Mouse (Mus musculus) neural tube, embryonic 13.5 days (tissue): ENCODE measurements around the gene 4931409K22Rik. TPM values are rescaled to one million over a fixed set of nuclear protein-coding genes. Genes with fewer than 3 reads are reported as not detected.

ENCODE experiments used
- ATAC-seq: fragments of 200-750 bp; cut with Nextera tagmentation; 2 replicates; pipeline ENCODE4 v1.8.0; 2017; ENCODE audit warnings: low read depth, mild to moderate bottlenecking, moderate TSS enrichment, moderate library complexity
- H3K27ac ChIP-seq: fragments of 300-500 bp; sonication (generic); replicated peaks from 2 replicates; pipeline ENCODE4 v1.5.1; 2015; ENCODE audit warnings: moderate library complexity, mild to moderate bottlenecking, inconsistent platforms
- H3K27me3 ChIP-seq: fragments of 300-500 bp; sonication (generic); 2 replicates; pipeline ENCODE4 v1.6.1; 2015; ENCODE audit warnings: mild to moderate bottlenecking, inconsistent platforms
- H3K36me3 ChIP-seq: fragments of 300-500 bp; sonication (generic); 2 replicates; pipeline ENCODE4 v1.6.1; 2015; ENCODE audit warnings: mild to moderate bottlenecking, inconsistent platforms
- H3K4me1 ChIP-seq: fragments of 300-500 bp; sonication (generic); replicated peaks from 2 replicates; pipeline ENCODE4 v1.6.1; 2015; ENCODE audit warnings: inconsistent platforms
- H3K4me2 ChIP-seq: fragments of 300-500 bp; sonication (generic); 2 replicates; pipeline ENCODE4 v1.6.1; 2015; ENCODE audit warnings: inconsistent platforms, mild to moderate bottlenecking, moderate library complexity
- H3K4me3 ChIP-seq: fragments of 300-500 bp; sonication (generic); 2 replicates; pipeline ENCODE4 v1.5.1; 2015; ENCODE audit warnings: mild to moderate bottlenecking, inconsistent platforms
- H3K9ac ChIP-seq: fragments of 300-500 bp; sonication (generic); 2 replicates; pipeline ENCODE4 v1.6.1; 2015; ENCODE audit warnings: moderate library complexity, mild to moderate bottlenecking, inconsistent platforms
- H3K9me3 ChIP-seq: fragments of 300-500 bp; sonication (generic); 2 replicates; pipeline ENCODE4 v1.6.1; 2016; ENCODE audit warnings: inconsistent platforms
- WGBS: fragments of 180-500 bp; shearing (Covaris S2); methylation state at CpG from one replicate; pipeline ENCODE4 v1.1.7; 2015; 5-methylcytosine and 5-hydroxymethylcytosine counted together
- polyA plus RNA-seq: library from polyadenylated mRNA; unstranded; fragments of >200 nt; fragmentation: Nextera tagmentation; extraction: Ambion mirVana; gene quantifications from 2 replicates; pipeline ENCODE4 v1.2.1, GENCODE M21; 2015

Gene 4931409K22Rik
- polyA plus RNA-seq, 1 experiment from 2014 or later: 0.08 TPM

GRCm38 (mm10) chr5:24599137-24599536 is 42.5 kb upstream of the 4931409K22Rik start:
- no peak for ATAC-seq
- Histone ChIP-seq H3K9me3 (no peaks in the 10 kb centered on the region), H3K4me2 (peak overlapping the region; percentile 90), H3K27ac (0 out of 2 replicates have a peak overlapping the region, but pooled peaks have one; percentile 18), H3K36me3 (peaks cover 19% of the 10 kb centered on the region), H3K9ac (peak overlapping the region; percentile 84), H3K4me1 (peaks cover 93% of the 10 kb centered on the region), H3K4me3 (peak overlapping the region; percentile 53), H3K27me3 (no peaks in the 10 kb centered on the region)
- 10% methylated on average over 8 of the region's 8 CpGs for WGBS

DNA sequence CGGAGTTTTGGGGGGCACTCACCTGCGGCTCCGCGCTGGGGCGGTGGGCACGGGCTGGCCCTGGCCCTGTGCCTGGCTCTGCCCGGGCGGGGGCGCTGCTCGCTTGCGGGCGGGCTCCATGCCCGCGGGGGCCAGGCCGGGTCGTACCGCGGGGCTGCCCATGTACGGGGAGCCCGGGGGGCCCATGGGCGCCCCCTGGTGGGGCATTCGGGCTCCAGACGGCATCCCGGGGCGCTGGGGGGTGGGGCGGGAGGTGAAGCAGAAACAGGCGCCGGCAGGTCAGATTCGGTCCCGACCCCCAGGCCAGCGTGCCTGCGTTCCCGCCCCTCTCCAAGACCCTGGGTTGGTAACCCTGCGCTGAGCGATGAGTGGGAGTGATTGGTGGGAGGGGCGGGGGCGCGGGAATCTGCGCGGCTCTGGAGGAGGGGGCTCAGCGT is 42.0 kb upstream of the 4931409K22Rik start:
- H3K9ac ChIP-seq: peak overlapping the region; percentile 84
- peaks cover 25% of the 10 kb centered on the region for H3K36me3 ChIP-seq
- peak overlapping the region; percentile 63 for H3K27ac ChIP-seq
- H3K4me1 ChIP-seq: peaks cover 87% of the 10 kb centered on the region
- peak overlapping the region; percentile 90 for H3K4me2 ChIP-seq
- no peaks in the 10 kb centered on the region for H3K27me3 ChIP-seq
- H3K4me3 ChIP-seq: peak overlapping the region; percentile 53
- H3K9me3 ChIP-seq: no peaks in the 10 kb centered on the region
- WGBS: under 1% methylated on average over 39 of the region's 41 CpGs
- peak; percentile 16; the same call in 1 of the 2 replicates for ATAC-seq

DNA sequence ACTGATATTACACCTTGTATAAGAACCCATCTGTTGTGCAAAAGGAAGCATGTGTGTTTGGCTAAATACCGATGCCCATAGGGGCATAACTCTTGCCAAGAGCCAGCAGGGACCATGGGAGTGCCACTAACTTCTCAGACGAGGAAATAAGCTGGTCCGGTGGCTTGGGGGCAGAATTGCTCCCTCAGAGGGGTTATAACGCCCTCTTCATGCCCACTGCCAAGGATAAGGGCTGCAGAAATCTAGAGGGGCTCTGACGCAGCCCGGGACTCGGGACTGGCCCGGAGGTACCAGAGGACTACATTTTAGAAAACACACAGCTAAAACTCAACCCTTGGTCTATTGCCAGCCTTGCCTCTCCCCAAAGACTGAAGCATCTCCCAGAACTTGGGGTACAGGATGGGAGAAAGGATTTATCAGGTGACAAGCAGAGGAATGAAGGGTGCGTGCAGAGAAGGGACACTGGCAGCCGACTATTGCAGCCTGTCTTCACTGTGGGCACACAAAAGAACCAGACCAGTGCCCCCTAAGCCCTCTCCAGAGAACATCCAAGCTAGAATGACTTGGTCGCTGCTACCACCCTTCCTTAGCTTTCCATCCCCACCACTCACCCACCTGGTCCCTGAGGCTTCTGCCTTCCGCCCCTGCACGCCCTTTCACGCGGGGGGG is 41.4 kb upstream of the 4931409K22Rik start:
- peaks cover 82% of the 10 kb centered on the region for H3K4me1 ChIP-seq
- no peak for ATAC-seq
- H3K36me3 ChIP-seq: peaks cover 30% of the 10 kb centered on the region
- H3K4me3 ChIP-seq: peak overlapping the region; percentile 53
- no peaks in the 10 kb centered on the region for H3K9me3 ChIP-seq
- H3K27me3 ChIP-seq: no peaks in the 10 kb centered on the region
- H3K4me2 ChIP-seq: peak overlapping the region; percentile 90
- peak overlapping the region; percentile 84 for H3K9ac ChIP-seq
- H3K27ac ChIP-seq: peak overlapping the region; percentile 63
- WGBS: 23% methylated on average over 15 of the region's 15 CpGs

DNA sequence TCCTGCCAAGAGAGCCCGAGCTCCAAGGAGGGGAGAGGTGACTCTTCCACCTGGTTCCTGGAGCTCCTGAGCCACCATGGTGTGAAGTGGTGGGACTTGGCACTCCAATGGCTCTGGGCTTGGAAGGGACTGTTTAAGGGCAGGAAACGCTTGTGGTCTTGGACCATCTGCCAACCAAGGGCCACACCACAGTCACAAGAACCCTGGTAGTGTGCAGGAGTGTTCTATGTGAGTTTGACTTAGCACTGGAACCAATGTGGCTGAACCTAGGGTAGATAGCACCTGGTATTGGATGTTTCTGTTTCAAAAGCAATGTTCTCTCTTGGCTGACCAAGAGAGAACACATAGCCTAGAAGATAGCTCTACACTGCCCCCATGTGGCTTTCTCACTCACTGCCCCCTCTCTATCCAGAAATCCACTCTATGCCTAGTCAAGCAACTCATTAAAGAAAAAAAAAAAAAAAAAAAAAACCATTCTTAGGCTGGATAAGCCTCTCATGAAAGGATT is 40.7 kb upstream of the 4931409K22Rik start:
- peak overlapping the region; percentile 21 for H3K4me3 ChIP-seq

DNA sequence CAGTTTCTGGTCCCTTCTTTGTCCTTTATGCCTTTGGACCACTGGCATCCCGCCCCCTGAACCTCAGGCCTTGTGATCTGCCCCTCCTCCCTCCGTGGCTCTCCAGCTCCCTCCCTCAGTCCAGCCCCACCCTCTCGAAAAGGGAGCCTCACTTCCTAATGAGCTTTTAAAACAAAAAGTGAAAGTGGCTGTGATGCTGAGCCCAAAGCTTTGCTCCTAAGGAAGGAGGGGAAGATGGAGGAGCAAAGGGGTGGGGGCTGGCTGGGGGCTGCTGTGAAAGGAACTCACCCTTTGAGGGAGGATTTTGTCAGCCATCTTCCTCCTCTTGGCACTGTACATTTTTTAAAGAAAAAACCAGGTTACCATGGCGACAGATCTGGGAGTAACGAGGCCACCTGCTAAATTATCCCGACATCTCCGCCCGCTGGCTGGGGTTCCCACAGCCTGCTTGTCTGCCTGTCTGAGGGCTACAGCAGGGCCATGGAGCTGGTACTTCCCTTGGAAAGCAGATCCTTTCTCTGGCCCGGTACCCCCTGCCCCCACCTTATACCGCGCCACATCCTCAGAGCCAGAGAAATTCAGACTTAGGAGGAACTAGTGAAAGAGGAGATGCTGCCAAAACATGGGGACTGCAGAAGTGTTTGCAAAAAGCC is 40.0 kb upstream of the 4931409K22Rik start:
- H3K4me3 ChIP-seq: peak overlapping the region; percentile 21
- peaks cover 44% of the 10 kb centered on the region for H3K36me3 ChIP-seq
- H3K4me1 ChIP-seq: peaks cover 79% of the 10 kb centered on the region
- peak overlapping the region; percentile 91 for H3K27ac ChIP-seq
- H3K4me2 ChIP-seq: peak overlapping the region; percentile 48
- peaks cover 4% of the 10 kb centered on the region; the same call in 1 of the 2 replicates for H3K27me3 ChIP-seq
- H3K9ac ChIP-seq: peak overlapping the region; percentile 62
- ATAC-seq: peak; percentile 49
- WGBS: 4% methylated on average over 11 of the region's 11 CpGs
- no peaks in the 10 kb centered on the region for H3K9me3 ChIP-seq

More for the DNA sequence above, 40.7 kb upstream of the 4931409K22Rik start:
- whole genome bisulfite sequencing: 46% methylated on average over 2 of the region's 2 CpGs
- Histone ChIP-seq H3K27me3 (peaks cover 4% of the 10 kb centered on the region; the same call in 1 of the 2 replicates), H3K36me3 (peaks cover 38% of the 10 kb centered on the region), H3K27ac (peak overlapping the region; percentile 91), H3K9ac (peak overlapping the region; percentile 62), H3K9me3 (no peaks in the 10 kb centered on the region), H3K4me2 (peak overlapping the region; percentile 48), H3K4me1 (peaks cover 79% of the 10 kb centered on the region)
- ATAC-seq: peak; percentile 28

DNA sequence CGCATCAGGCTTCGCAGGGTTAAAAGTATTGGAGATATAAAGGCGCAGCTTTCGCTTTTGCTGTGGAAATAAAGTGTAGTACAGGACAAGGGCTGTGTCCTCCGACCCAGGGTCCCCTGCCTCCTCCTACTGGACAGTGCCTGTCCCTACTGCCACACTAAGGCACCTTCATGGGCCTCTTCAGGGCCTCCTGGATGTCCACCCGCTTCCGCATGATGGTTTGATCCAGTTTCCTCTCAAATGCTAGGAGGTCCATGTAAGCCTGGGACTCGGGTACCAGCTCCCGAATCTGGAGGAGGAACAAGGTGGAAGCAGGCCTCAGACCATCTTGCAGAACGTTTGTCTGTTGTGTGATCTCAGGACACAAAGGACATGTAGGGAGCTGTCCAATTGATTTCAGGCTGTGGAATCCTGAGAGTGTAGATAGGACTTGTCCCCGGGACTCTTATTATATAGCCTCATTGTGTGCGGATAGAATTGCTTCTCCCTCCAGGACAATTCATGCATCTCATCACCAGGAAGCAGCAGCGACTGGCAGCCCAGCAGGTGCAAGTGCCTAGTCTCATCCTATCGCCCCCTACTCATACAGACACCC is 39.3 kb upstream of the 4931409K22Rik start:
- peak overlapping the region; percentile 48 for H3K4me2 ChIP-seq
- no peak for ATAC-seq
- peak overlapping the region; percentile 91 for H3K27ac ChIP-seq
- H3K4me3 ChIP-seq: no peak overlapping the region
- H3K9ac ChIP-seq: peak overlapping the region; percentile 62
- peaks cover 6% of the 10 kb centered on the region; the same call in 1 of the 2 replicates for H3K27me3 ChIP-seq
- 42% methylated on average over 14 of the region's 14 CpGs for WGBS
- H3K4me1 ChIP-seq: peaks cover 79% of the 10 kb centered on the region
- no peaks in the 10 kb centered on the region for H3K9me3 ChIP-seq
- peaks cover 52% of the 10 kb centered on the region for H3K36me3 ChIP-seq

GRCm38 (mm10) chr5:24595261-24595660 is 38.7 kb upstream of the 4931409K22Rik start:
- WGBS: 84% methylated on average over 5 of the region's 5 CpGs
- Histone ChIP-seq H3K27me3 (peaks cover 6% of the 10 kb centered on the region; the same call in 1 of the 2 replicates), H3K4me1 (peaks cover 74% of the 10 kb centered on the region), H3K4me2 (no peak overlapping the region), H3K4me3 (no peak overlapping the region), H3K27ac (peak overlapping the region; percentile 91), H3K36me3 (peaks cover 58% of the 10 kb centered on the region), H3K9me3 (no peaks in the 10 kb centered on the region), H3K9ac (peak overlapping the region; percentile 62; the same call in 1 of the 2 replicates)
- ATAC-seq: no peak

GRCm38 (mm10) chr5:24594346-24594745 is 37.7 kb upstream of the 4931409K22Rik start:
- Histone ChIP-seq H3K27ac (no peak overlapping the region), H3K4me1 (peaks cover 67% of the 10 kb centered on the region), H3K9ac (no peak overlapping the region), H3K9me3 (no peaks in the 10 kb centered on the region), H3K4me2 (no peak overlapping the region), H3K36me3 (peaks cover 67% of the 10 kb centered on the region), H3K4me3 (no peak overlapping the region), H3K27me3 (peaks cover 6% of the 10 kb centered on the region; the same call in 1 of the 2 replicates)
- WGBS: 94% methylated on average over 5 of the region's 5 CpGs
- ATAC-seq: no peak

GRCm38 (mm10) chr5:24593928-24594327 is 37.3 kb upstream of the 4931409K22Rik start:
- H3K27ac ChIP-seq: no peak overlapping the region

GRCm38 (mm10) chr5:24593230-24593629 is 36.6 kb upstream of the 4931409K22Rik start:
- H3K4me3 ChIP-seq: no peak overlapping the region
- peaks cover 77% of the 10 kb centered on the region for H3K36me3 ChIP-seq
- peaks cover 6% of the 10 kb centered on the region; the same call in 1 of the 2 replicates for H3K27me3 ChIP-seq
- no peak overlapping the region for H3K9ac ChIP-seq
- no peaks in the 10 kb centered on the region for H3K9me3 ChIP-seq
- no peak overlapping the region for H3K4me2 ChIP-seq
- ATAC-seq: no peak
- no peak overlapping the region for H3K27ac ChIP-seq
- whole genome bisulfite sequencing: 78% methylated on average over 10 of the region's 10 CpGs
- peaks cover 66% of the 10 kb centered on the region for H3K4me1 ChIP-seq

More at GRCm38 (mm10) chr5:24593928-24594327, 37.3 kb upstream of the 4931409K22Rik start:
- peaks cover 71% of the 10 kb centered on the region for H3K36me3 ChIP-seq
- peaks cover 6% of the 10 kb centered on the region; the same call in 1 of the 2 replicates for H3K27me3 ChIP-seq
- no peak overlapping the region for H3K4me3 ChIP-seq
- H3K9me3 ChIP-seq: no peaks in the 10 kb centered on the region
- peaks cover 66% of the 10 kb centered on the region for H3K4me1 ChIP-seq
- H3K9ac ChIP-seq: no peak overlapping the region
- 68% methylated on average over 10 of the region's 10 CpGs for WGBS
- no peak overlapping the region for H3K4me2 ChIP-seq
- no peak for ATAC-seq

GRCm38 (mm10) chr5:24592471-24593160 is 36.0 kb upstream of the 4931409K22Rik start:
- WGBS: 64% methylated on average over 21 of the region's 21 CpGs
- H3K27ac ChIP-seq: no peak overlapping the region

More at GRCm38 (mm10) chr5:24592471-24593160, 36.0 kb upstream of the 4931409K22Rik start:
- Histone ChIP-seq H3K4me3 (no peak overlapping the region), H3K36me3 (peaks cover 78% of the 10 kb centered on the region), H3K9ac (no peak overlapping the region; the same call in 1 of the 2 replicates), H3K9me3 (no peaks in the 10 kb centered on the region), H3K27me3 (peaks cover 6% of the 10 kb centered on the region; the same call in 1 of the 2 replicates), H3K4me1 (peaks cover 66% of the 10 kb centered on the region), H3K4me2 (no peak overlapping the region)
- ATAC-seq: no peak
